Mouse (Mus musculus) cortical plate, adult 2 months (tissue): ENCODE data around the gene Gm9376.

Experiments used
- CTCF ChIP-seq: fragments of 200-500 bp; IDR thresholded peaks from 2 replicates; pipeline ENCODE4 v1.5.1; 2011; ENCODE audit warnings: mild to moderate bottlenecking, control low read depth, low read length; ENCODE audit not compliant: insufficient read depth; ENCODE audit errors: extremely low read depth
- POLR2A ChIP-seq: fragments of 200-500 bp; IDR thresholded peaks from 2 replicates; pipeline ENCODE4 v1.6.1; 2011; ENCODE audit warnings: mild to moderate bottlenecking, low read length, control low read depth; ENCODE audit not compliant: insufficient read depth; ENCODE audit errors: extremely low read depth

- TF ChIP-seq CTCF (no peak), POLR2A (no peak)
Measured at GRCm38 (mm10) chr14:118289133-118289532, 22.4 kb downstream of the Gm9376 start.
